Mouse (Mus musculus) gastrocnemius, postnatal 4 days (tissue): ENCODE data around the gene Rpia. TPM values are rescaled to one million over a fixed set of nuclear protein-coding genes. Genes with fewer than 3 reads are reported as not detected.

Experiments
- DNase-seq, 2 experiments: peaks; one replicate each; pipeline ENCODE4 v3.0.0; 2021 to 2022; ENCODE audit warnings: low spot score in 2 of 2, mixed read lengths in 2 of 2
- total RNA-seq, 2 experiments: library from RNA; stranded (reverse); gene quantifications; 2 replicates each; pipeline ENCODE4 v1.2.3; 2021

Gene Rpia
- total RNA-seq, 2 experiments from 2014 or later = 10.8 to 11.1 TPM

GRCm38 (mm10) chr6:70754833-70755232 is 37.2 kb downstream of the Rpia start:
- no peak for DNase-seq

- DNase-seq = no peak
Observed at GRCm38 (mm10) chr6:70752351-70752750, 39.7 kb downstream of the Rpia start.

GRCm38 (mm10) chr6:70751898-70752273 is 40.1 kb downstream of the Rpia start:
- DNase-seq = no peak

GRCm38 (mm10) chr6:70751251-70751897 is 40.7 kb downstream of the Rpia start:
- DNase-seq = no peak

- no peak for DNase-seq
Observed at GRCm38 (mm10) chr6:70749750-70750149, 42.3 kb downstream of the Rpia start.

GRCm38 (mm10) chr6:70747702-70748101 is 44.3 kb downstream of the Rpia start:
- DNase-seq = no peak

GRCm38 (mm10) chr6:70743902-70744301 is 48.1 kb downstream of the Rpia start:
- no peak for DNase-seq

GRCm38 (mm10) chr6:70742833-70743232 is 49.2 kb downstream of the Rpia start:
- no peak for DNase-seq

GRCm38 (mm10) chr6:70740535-70740934 is 51.5 kb downstream of the Rpia start:
- DNase-seq = no peak

GRCm38 (mm10) chr6:70739456-70739855 is 52.6 kb downstream of the Rpia start:
- no peak for DNase-seq

- DNase-seq = no peak
Observed at GRCm38 (mm10) chr6:70735528-70735927, 56.5 kb downstream of the Rpia start.

GRCm38 (mm10) chr6:70730828-70731227 is 61.2 kb downstream of the Rpia start:
- DNase-seq = no peak

- no peak for DNase-seq
Observed at GRCm38 (mm10) chr6:70729125-70729524, 62.9 kb downstream of the Rpia start.

GRCm38 (mm10) chr6:70727094-70727721 is 64.8 kb downstream of the Rpia start:
- DNase-seq = no peak

- DNase-seq = no peak
Observed at GRCm38 (mm10) chr6:70725639-70726038, 66.4 kb downstream of the Rpia start.

GRCm38 (mm10) chr6:70724722-70725121 is 67.3 kb downstream of the Rpia start:
- no peak for DNase-seq

GRCm38 (mm10) chr6:70722298-70722697 is 69.7 kb downstream of the Rpia start:
- DNase-seq = no peak

GRCm38 (mm10) chr6:70718760-70719159 is 73.3 kb downstream of the Rpia start:
- no peak for DNase-seq

GRCm38 (mm10) chr6:70718164-70718563 is 73.9 kb downstream of the Rpia start:
- no peak for DNase-seq

GRCm38 (mm10) chr6:70716701-70717393 is 75.2 kb downstream of the Rpia start:
- DNase-seq = no peak
